Mouse (Mus musculus): Measurements from ENCODE around the gene Efemp2.

Efemp2 gene

DNA sequence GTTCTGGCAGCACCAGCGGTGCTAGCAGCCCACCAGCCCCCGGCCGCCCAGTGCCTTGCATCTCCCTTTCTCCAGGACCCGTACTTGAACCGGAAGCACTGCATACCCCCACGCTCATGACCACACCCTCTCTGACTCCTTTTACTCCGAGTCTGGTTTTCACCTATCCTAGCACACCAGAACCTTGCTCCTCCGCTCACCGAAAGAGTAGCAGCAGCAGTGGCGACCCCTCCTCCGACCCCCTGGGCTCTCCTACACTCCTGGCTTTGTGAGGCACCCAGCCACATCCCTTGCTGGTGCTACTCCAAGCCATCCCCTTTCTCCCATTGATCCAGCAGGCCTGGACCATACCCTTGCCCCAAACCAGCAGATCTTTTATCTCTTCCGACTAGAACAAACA lies 18.7 kb upstream of the Efemp2 start:
- DNase-seq (ENCODE audit: low read depth), result no peak

- DNase-seq (ENCODE audit: low read depth), result no peak
These were observed 18.2 kb upstream of the Efemp2 start for GRCm38 (mm10) chr19:5455568-5455967.

DNA sequence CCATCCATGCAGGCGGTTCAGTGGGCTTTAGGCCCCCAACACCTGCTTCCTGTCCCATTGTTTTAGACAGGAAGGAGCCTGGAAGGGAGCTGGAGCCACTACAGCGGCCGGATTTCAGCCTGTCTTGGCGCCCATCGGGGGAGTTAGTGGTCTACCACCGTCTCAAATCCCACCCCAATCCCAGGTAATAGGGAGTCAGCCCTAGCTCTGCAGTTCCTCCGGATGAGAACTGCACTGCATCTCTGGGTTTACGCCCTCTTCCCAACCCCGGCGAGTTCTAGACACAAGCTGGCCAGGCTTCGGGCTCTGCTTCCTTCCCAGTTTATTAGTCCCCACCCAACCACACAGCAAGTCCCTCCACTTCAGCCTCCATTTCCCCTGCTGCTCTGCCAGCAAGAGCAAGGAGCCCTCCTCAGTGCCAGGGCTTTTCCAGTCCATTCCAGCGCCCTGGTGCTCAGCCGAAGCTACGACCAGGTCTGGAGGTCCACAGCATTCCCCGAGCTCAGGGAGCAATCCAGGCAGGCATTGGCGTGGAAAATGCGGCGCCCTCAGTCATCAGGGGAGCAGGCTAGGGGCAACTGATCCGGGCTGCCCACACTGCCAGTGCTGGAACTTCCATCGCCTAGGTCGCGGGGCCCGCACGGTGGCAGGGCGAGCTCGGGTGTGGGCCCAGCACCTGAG lies 17.4 kb upstream of the Efemp2 start:
- peak; percentile 52 for DNase-seq (ENCODE audit: low read depth)

GRCm38 (mm10) chr19:5456922-5457745 lies 16.6 kb upstream of the Efemp2 start:
- peak; percentile 91 for DNase-seq (ENCODE audit: low read depth)

GRCm38 (mm10) chr19:5457746-5458442 lies 15.9 kb upstream of the Efemp2 start, which contains the start of gene Ccdc85b:
Gene Ccdc85b (minus strand): TSS chr19:5457894.
- no peak for DNase-seq (ENCODE audit: low read depth)

GRCm38 (mm10) chr19:5459019-5459418 lies 14.7 kb upstream of the Efemp2 start:
- DNase-seq (ENCODE audit: low read depth), result no peak

DNA sequence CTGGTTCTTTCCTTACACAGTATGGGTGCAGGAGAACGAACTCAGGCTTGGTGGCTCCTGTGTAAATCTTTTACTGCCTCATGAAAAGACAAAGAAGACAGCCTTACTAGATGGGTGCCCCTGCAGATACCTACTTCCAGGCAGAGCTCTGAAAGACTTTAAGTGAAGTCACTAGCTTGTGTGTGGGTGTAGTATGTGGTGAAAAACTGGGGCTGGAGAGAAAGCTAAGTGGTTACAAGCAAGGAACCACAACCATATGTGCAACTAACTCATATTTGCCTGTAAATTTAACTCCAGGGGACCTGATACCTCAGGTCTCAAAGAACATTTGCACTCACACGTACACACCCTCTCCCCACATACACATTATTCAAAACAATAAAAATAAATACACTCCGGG lies 13.9 kb upstream of the Efemp2 start:
- no peak for DNase-seq (ENCODE audit: low read depth)

- DNase-seq (ENCODE audit: low read depth), result peak; percentile 94
These were observed 13.3 kb upstream of the Efemp2 start, which contains the start of gene Fibp for GRCm38 (mm10) chr19:5460465-5460911. Gene Fibp (plus strand): TSS chr19:5460615.

DNA sequence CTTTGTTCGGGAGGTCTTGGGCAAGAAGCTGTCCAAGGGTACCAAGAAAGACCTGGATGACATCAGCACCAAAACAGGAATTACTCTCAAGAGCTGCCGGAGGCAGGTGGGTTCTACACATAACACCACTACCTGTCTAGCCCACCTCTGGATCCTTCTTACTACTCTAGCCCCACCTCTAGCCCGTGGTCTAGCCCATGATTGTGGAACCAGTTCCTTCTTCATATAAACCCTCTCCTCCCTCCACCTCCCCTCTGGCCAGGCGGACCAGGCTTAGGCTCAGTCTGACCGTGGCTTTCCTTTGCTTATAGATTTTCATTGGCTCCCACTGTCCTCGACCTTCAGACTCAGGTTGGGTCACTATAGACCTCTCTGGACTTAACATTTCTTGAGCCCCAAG lies 12.3 kb upstream of the Efemp2 start:
- no peak for DNase-seq (ENCODE audit: low read depth)

DNA sequence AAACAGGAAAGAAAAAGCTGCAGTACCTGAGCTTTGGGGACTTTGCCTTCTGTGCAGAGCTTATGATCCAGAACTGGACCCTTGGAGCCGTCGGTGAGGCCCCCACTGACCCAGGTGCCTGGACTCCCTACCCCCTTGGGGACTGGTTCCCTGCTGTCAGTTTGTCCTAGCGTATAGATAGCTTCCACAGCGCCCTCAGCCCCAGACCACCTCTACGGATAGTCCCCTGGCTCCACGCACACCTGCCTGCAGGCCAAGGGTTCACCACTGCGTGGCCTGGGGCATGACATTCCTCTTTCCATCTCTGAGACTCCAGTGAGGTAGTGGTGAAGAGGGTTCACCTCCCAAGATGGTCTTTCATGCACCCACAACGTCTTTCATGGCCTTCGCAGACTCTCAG lies 10.5 kb upstream of the Efemp2 start:
- no peak for DNase-seq (ENCODE audit: low read depth)

GRCm38 (mm10) chr19:5463791-5464562 lies 9.8 kb upstream of the Efemp2 start:
- DNase-seq (ENCODE audit: low read depth), result peak; percentile 46

GRCm38 (mm10) chr19:5465037-5465436 lies 8.7 kb upstream of the Efemp2 start:
- no peak for DNase-seq (ENCODE audit: low read depth)

DNA sequence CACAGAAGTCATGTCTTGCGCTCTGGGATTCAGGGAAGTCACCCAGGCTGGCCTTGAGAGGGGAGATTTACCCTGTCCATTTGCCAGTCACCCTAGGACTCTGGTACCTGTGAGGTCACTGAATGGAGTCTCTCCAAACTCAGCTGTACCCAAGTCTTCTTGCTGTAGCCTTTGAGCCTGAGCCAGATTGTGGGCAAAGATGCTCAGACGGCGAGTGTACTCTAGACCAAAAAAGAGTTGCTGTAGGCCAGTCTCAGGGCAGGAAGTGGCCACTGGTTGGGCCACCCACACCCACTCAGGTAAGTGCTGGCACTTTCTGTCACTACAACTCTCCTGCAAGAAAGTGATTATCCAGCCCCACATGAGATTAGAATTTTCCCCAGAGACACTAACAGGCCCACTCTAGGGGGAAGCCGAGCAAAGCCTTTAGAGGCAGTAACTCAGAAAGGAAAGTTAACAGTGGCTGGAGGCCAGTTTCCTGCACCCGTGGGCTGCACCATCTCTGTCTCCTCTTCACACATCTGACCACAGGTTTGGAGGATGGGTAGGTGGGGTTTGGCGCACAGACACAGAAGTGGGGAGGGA lies 6.7 kb upstream of the Efemp2 start:
- no peak for DNase-seq (ENCODE audit: low read depth)

DNA sequence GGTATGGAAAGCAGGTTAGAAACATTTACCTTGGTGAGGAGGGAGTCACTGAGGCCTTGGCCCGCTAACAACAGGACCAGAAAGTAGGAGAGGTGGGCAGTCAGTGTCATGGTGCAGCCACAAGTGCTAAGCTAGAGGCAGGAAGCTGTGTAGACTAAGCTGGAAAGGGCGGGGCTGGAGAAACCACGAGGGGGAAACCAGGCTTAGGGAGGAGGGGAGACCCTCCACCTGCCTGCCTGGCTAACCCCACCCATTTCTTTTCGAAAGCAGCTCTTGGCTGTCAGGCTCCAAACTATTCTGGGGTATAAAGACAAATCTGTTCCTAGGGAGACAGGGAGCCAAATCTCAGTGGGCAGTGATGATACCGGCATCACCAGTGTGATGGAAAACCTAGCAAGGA lies 5.4 kb upstream of the Efemp2 start, which contains the start of gene Ctsw:
Ctsw (minus strand) TSS at position 134 of the 400 bp plus-strand sequence.
- peak; percentile 47 for DNase-seq (ENCODE audit: low read depth)

- DNase-seq (ENCODE audit: low read depth), result no peak
These were observed 1.9 kb upstream of the Efemp2 start for GRCm38 (mm10) chr19:5471846-5472245.

DNA sequence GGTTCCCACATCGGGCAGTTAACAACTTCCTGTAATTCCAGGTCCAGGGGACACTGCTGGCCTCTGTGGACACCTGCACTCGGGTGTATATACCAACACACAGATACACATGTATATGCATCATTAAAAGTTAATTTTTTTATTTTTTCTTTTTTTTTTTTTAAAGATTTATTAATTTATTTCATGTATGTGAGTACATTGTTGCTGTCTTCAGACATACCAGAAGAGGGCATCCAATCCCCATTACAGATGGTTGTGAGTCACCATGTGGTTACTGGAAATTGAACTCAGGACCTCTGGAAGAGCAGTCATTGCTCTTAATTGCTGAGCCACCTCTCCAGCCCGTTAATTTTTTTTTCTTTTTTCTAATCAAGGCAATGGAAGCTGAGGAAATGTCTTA lies 897 bp upstream of the Efemp2 start:
- DNase-seq (ENCODE audit: low read depth), result peak; percentile 55

DNA sequence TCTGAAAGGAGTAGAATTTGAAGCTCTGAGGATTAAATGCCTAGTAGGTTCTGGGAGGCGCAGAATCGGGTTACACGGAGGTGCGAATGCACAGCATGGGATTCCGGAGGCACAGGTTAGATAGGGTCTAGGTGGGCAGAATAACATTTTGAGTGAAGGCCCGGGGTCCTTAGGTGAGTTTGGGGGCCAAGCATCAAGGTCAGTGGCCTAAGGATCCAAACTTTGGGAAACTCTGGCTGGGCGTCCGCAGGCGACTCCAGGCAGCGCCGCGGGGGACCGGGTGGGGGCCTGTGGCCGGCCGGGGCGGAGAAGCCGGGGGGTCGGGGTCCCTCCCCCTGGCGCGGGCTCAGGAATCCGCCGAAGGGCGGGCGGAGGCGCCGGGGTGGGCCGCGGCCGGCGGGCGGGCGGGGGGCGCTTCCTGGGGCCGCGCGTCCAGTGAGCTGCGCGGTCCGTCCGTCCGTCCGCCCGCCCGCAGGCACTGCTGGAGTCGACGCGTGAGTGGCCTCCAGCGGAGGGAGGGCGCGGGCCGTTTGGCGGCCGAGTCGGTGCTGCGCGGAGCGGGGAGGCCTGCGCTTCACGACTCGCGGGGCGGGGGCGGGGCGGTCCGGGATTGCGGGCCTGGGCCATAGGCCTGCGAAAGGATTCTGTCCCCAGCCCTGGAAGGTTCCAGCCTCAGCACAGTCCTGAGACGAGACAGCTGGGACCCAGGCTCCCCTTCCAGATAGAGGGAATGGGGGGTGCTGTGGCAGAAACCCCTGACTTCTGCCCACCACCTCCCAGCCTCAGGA lies 721 bp downstream of the Efemp2 start:
- no peak for DNase-seq (ENCODE audit: low read depth)

DNA sequence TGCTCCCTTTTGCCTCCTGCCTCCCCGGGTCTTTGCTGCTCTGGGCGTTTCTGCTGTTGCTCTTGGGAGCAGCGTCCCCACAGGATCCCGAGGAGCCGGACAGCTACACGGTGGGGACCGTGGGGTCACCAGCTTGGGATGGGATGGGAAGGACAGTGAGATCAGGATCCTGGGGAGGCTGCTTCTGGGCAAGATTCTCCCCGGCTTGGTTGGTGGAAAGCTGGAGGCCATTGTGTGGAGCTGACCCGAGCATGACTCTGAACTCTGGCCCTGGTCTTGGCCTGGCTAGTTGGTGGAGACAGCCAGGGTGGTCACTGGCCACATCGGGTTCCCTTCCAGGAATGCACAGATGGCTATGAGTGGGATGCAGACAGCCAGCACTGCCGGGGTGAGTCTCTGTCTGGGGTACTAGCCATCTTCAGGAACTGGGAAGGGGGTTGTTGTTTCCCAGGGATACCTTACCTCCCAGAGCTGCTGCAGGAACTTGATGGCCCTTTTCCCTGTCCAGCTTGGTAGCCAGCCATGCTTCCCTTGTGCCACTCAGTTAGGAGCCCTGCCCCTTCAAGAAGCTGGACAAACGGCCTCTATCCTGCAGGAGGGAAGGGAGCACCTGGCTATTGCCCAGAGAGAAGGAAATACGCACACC lies 1.4 kb downstream of the Efemp2 start:
- DNase-seq (ENCODE audit: low read depth), result no peak

GRCm38 (mm10) chr19:5477004-5477667 lies 3.4 kb downstream of the Efemp2 start:
- no peak for DNase-seq (ENCODE audit: low read depth)

All from 416B (cell line).